Mouse (Mus musculus) ES-E14 (cell line): Measurements from ENCODE around the gene Ripk1.

Experiments used
- CHD2 ChIP-seq: IDR thresholded peaks from 2 replicates; pipeline ENCODE4 v1.6.1; 2014; ENCODE audit warnings: mild to moderate bottlenecking, low read depth, low read length, inconsistent platforms
- HCFC1 ChIP-seq: IDR thresholded peaks from 2 replicates; pipeline ENCODE4 v1.6.1; 2012; ENCODE audit warnings: low read length, inconsistent platforms, borderline replicate concordance; ENCODE audit not compliant: insufficient read depth
- MAFK ChIP-seq: IDR thresholded peaks from 2 replicates; pipeline ENCODE4 v1.6.1; 2014; ENCODE audit warnings: mild to moderate bottlenecking, low read depth, low read length, inconsistent platforms; ENCODE audit not compliant: insufficient read depth

DNA sequence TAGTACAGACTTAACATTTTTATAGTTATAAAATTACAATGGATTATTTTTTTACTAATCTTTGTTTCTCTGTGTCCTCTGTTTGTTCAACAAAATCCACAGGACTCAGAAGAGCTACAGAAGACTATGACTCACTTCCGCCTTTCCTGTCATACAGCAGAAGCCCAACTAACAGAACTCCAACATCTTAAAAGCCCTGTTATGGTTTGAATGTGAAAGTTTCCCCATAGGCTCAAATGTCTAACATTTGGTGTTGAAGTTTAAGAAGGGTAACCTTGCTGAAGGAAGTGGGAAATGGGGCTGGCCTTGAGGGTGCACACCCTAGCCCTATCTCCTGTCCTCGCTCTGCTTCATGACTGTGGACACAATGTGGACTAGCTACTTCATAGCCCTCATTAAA, 42.4 kb upstream of the Ripk1 start:
- TF ChIP-seq HCFC1 (no peak), CHD2 (no peak), MAFK (no peak)
